Mouse (Mus musculus) stomach, postnatal 0 days (tissue): ENCODE data around the gene Mcm7. TPM values are rescaled to one million over a fixed set of nuclear protein-coding genes. Genes with fewer than 3 reads are reported as not detected.

ENCODE experiments used
- ATAC-seq: fragments of 200-750 bp; cut with Nextera tagmentation; 2 replicates; pipeline ENCODE4 v1.8.0; 2017; ENCODE audit not compliant: low FRiP score, low TSS enrichment
- DNase-seq: peaks from one replicate; pipeline ENCODE4 v3.0.0-alpha.2; 2016; ENCODE audit warnings: low spot score
- H3K27ac ChIP-seq: fragments of 300-500 bp; sonication (generic); replicated peaks from 2 replicates; pipeline ENCODE4 v1.5.1; 2014; ENCODE audit warnings: mild to moderate bottlenecking, control low read depth
- H3K27me3 ChIP-seq: fragments of 300-500 bp; sonication (generic); 2 replicates; pipeline ENCODE4 v1.6.1; 2014; ENCODE audit warnings: low read length; ENCODE audit not compliant: control insufficient read depth, insufficient read depth
- H3K36me3 ChIP-seq: fragments of 300-500 bp; sonication (generic); 2 replicates; pipeline ENCODE4 v1.6.1; 2014; ENCODE audit warnings: low read length, mixed read lengths; ENCODE audit not compliant: control insufficient read depth, insufficient read depth
- H3K4me1 ChIP-seq: fragments of 300-500 bp; sonication (generic); replicated peaks from 2 replicates; pipeline ENCODE4 v1.6.1; 2014; ENCODE audit warnings: antibody characterized with exemption; ENCODE audit not compliant: control insufficient read depth, insufficient read depth
- H3K4me2 ChIP-seq: fragments of 300-500 bp; sonication (generic); replicated peaks from 2 replicates; pipeline ENCODE4 v1.6.1; 2014; ENCODE audit warnings: low read depth, mild to moderate bottlenecking, control low read depth, moderate library complexity
- H3K4me3 ChIP-seq: fragments of 300-500 bp; sonication (generic); 2 replicates; pipeline ENCODE4 v1.5.1; 2014; ENCODE audit warnings: low read depth, low read length, control low read depth
- H3K9ac ChIP-seq: fragments of 300-500 bp; sonication (generic); 2 replicates; pipeline ENCODE4 v1.6.1; 2014; ENCODE audit warnings: mild to moderate bottlenecking, low read length, control low read depth, mixed read lengths
- H3K9me3 ChIP-seq: fragments of 300-500 bp; sonication (generic); 2 replicates; pipeline ENCODE4 v1.6.1; 2016; ENCODE audit warnings: low read length; ENCODE audit not compliant: control insufficient read depth
- CTCF ChIP-seq: IDR thresholded peaks from 2 replicates; pipeline ENCODE4 v1.5.1; 2016; ENCODE audit warnings: antibody characterized with exemption, low read depth, mild to moderate bottlenecking, moderate library complexity
- EP300 ChIP-seq: optimal IDR thresholded peaks from 2 replicates; pipeline ENCODE3; 2016; ENCODE audit warnings: antibody characterized with exemption
- WGBS: fragments of 180-500 bp; shearing (Covaris S2); extraction: QIAGEN DNeasy Blood & Tissue Kit; methylation state at CpG from one replicate; pipeline ENCODE4 v1.1.7; 2014; 5-methylcytosine and 5-hydroxymethylcytosine counted together
- microRNA counts: library from miRNA; unstranded; fragments of <30 nt; microRNA quantifications from one replicate; lab custom pipeline; 2015
- microRNA-seq: library from miRNA; unstranded; fragments of <30 nt; microRNA quantifications from one replicate; pipeline ENCODE4, GENCODE M21; 2016
- polyA plus RNA-seq: library from polyadenylated mRNA; unstranded; fragments of >200 nt; fragmentation: Nextera tagmentation; extraction: Ambion mirVana; gene quantifications from 2 replicates; pipeline ENCODE4 v1.2.1, GENCODE M21; 2015

The Mcm7 gene
- polyA plus RNA-seq, 1 experiment from 2014 or later, result 43.6 TPM

GRCm38 (mm10) chr5:138116255-138117198, 55.7 kb downstream of the Mcm7 start, which contains the start of gene Zscan21:
TSS of gene Zscan21 (plus strand) at chr5:138116903.
- peak within 1 kb of the TSS; percentile 62 for H3K4me3 ChIP-seq

More at GRCm38 (mm10) chr5:138116255-138117198, 55.7 kb downstream of the Mcm7 start, which contains the start of gene Zscan21:
- DNase-seq (peak; percentile 94), ATAC-seq (peak; percentile 97)
- peak within 1 kb of the TSS; percentile 54 for H3K4me2 ChIP-seq
- TF ChIP-seq EP300 (no peak), CTCF (peak; percentile 47)
- 0 out of 2 replicates have a peak, but pooled peaks cover 2% of the 10 kb centered on the region for H3K36me3 ChIP-seq
- peak within 1 kb of the TSS; percentile 66 for H3K9ac ChIP-seq
- no peaks in the 10 kb centered on the region for H3K4me1 ChIP-seq
- H3K27ac ChIP-seq, result peak within 1 kb of the TSS; percentile 90
- H3K27me3 ChIP-seq, result no peaks in the 10 kb centered on the region
- 6% methylated on average over 38 of the region's 38 CpGs for WGBS
- no peaks in the 10 kb centered on the region for H3K9me3 ChIP-seq

MicroRNA genes within 50 kb of the gene (microRNA counts, 519-probe panel; counts per million panel counts)
- microRNA mmu-miR-106b (lab: Ali Mortazavi, UCI) (5,618 counts per million, percentile 66 among the panel's probes with 10 or more counts), microRNA mmu-miR-25 (lab: Ali Mortazavi, UCI) (6,559 counts per million, percentile 85 among the panel's probes with 10 or more counts), microRNA mmu-miR-93 (lab: Ali Mortazavi, UCI) (5,671 counts per million, percentile 68 among the panel's probes with 10 or more counts)

Small RNAs within 50 kb of the gene (microRNA-seq; reads per million reads assigned to microRNA genes)
- 4,323 reads per million, percentile 88 among the genes with 10 or more reads in this experiment for gene Mir106b
- 510 reads per million, percentile 64 among the genes with 10 or more reads in this experiment for gene Mir25
- 4,268 reads per million, percentile 87 among the genes with 10 or more reads in this experiment for gene Mir93

Other genes starting within 250 kb of the Mcm7 start
- 0.92 TPM in 2 replicates for gene Gjc3, start 209.3 kb downstream of the Mcm7 start, polyA plus RNA-seq
- gene Azgp1, start 190.9 kb downstream of the Mcm7 start, polyA plus RNA-seq, result 1.1 and 1.5 TPM in 2 replicates
- gene Smok3a, start 151.2 kb downstream of the Mcm7 start, polyA plus RNA-seq, result 0.10 TPM in 1 of 2 replicates, not detected in the other
- not detected in 2 replicates for gene Smok3b, start 151.0 kb downstream of the Mcm7 start, polyA plus RNA-seq
- gene Smok3c, start 119.2 kb downstream of the Mcm7 start, polyA plus RNA-seq, result not detected in 2 replicates
- 5.6 and 5.8 TPM in 2 replicates for gene Zkscan1, start 87.3 kb downstream of the Mcm7 start, polyA plus RNA-seq
- 20.0 and 20.4 TPM in 2 replicates for gene Zscan21, start 55.5 kb downstream of the Mcm7 start, polyA plus RNA-seq
- 6.1 and 8.0 TPM in 2 replicates for gene Zfp113, start 16.7 kb downstream of the Mcm7 start, polyA plus RNA-seq
- 173 and 180 TPM in 2 replicates for gene Cops6, start 11.4 kb downstream of the Mcm7 start, polyA plus RNA-seq
- 9.3 and 9.9 TPM in 2 replicates for gene Ap4m1, start 420 bp downstream of the Mcm7 start, polyA plus RNA-seq
- 27.1 and 27.7 TPM in 2 replicates for gene Taf6, start 15.0 kb upstream of the Mcm7 start, polyA plus RNA-seq
- gene Cnpy4, start 15.1 kb upstream of the Mcm7 start, polyA plus RNA-seq, result 18.6 and 20.0 TPM in 2 replicates
- gene Mblac1, start 21.9 kb upstream of the Mcm7 start, polyA plus RNA-seq, result 6.7 and 7.0 TPM in 2 replicates
- 0.10 and 0.11 TPM in 2 replicates for gene Nxpe5, start 53.5 kb upstream of the Mcm7 start, polyA plus RNA-seq
- 88.3 and 91.0 TPM in 2 replicates for gene Lamtor4, start 83.1 kb upstream of the Mcm7 start, polyA plus RNA-seq
- gene BC037034, start 91.6 kb upstream of the Mcm7 start, polyA plus RNA-seq, result 2.4 and 3.3 TPM in 2 replicates
- gene Gal3st4, start 100.4 kb upstream of the Mcm7 start, polyA plus RNA-seq, result 3.6 and 4.5 TPM in 2 replicates
- 0.17 and 0.36 TPM in 2 replicates for gene Gm43720, start 107.5 kb upstream of the Mcm7 start, polyA plus RNA-seq
- 1.8 and 2.3 TPM in 2 replicates for gene Gpc2, start 107.6 kb upstream of the Mcm7 start, polyA plus RNA-seq
- gene Stag3, start 107.8 kb upstream of the Mcm7 start, polyA plus RNA-seq, result 0.50 and 0.74 TPM in 2 replicates
- 0.15 TPM in 1 of 2 replicates, not detected in the other for gene Pvrig, start 169.5 kb upstream of the Mcm7 start, polyA plus RNA-seq